Mouse (Mus musculus) hindbrain, embryonic 16.5 days (tissue): ENCODE measurements around the gene Brd7. TPM values are rescaled to one million over a fixed set of nuclear protein-coding genes. Genes with fewer than 3 reads are reported as not detected.
A peak's percentile ranks its signal among the peaks of the same experiment; 100 is the strongest.

Source experiments
- ATAC-seq: fragments of 200-750 bp; cut with Nextera tagmentation; 2 replicates; pipeline ENCODE4 v1.8.0; 2017; ENCODE audit warnings: moderate TSS enrichment, moderate library complexity
- H3K27ac ChIP-seq: fragments of 300-500 bp; sonication (generic); 2 replicates; pipeline ENCODE4 v1.5.1; 2014; ENCODE audit warnings: low read depth, mild to moderate bottlenecking, control low read depth, low read length, moderate library complexity
- H3K27me3 ChIP-seq: fragments of 300-500 bp; sonication (generic); replicated peaks from 2 replicates; pipeline ENCODE4 v1.6.1; 2014; ENCODE audit warnings: low read length; ENCODE audit not compliant: control insufficient read depth, insufficient read depth
- H3K36me3 ChIP-seq: fragments of 300-500 bp; sonication (generic); 2 replicates; pipeline ENCODE4 v1.6.1; 2014; ENCODE audit warnings: mild to moderate bottlenecking, low read length, moderate library complexity, mixed read lengths; ENCODE audit not compliant: control insufficient read depth, insufficient read depth
- H3K4me1 ChIP-seq: fragments of 300-500 bp; sonication (generic); 2 replicates; pipeline ENCODE4 v1.6.1; 2014; ENCODE audit warnings: low read depth, low read length; ENCODE audit not compliant: control insufficient read depth, insufficient read depth
- H3K4me2 ChIP-seq: fragments of 300-500 bp; sonication (generic); 2 replicates; pipeline ENCODE4 v1.6.1; 2014; ENCODE audit warnings: mild to moderate bottlenecking, low read length, control low read depth, moderate library complexity
- H3K4me3 ChIP-seq: fragments of 300-500 bp; sonication (generic); 2 replicates; pipeline ENCODE4 v1.5.1; 2014; ENCODE audit warnings: mild to moderate bottlenecking, low read length, control low read depth, moderate library complexity
- H3K9ac ChIP-seq: fragments of 300-500 bp; sonication (generic); 2 replicates; pipeline ENCODE4 v1.6.1; 2014; ENCODE audit warnings: low read depth, mild to moderate bottlenecking, control low read depth, low read length, moderate library complexity
- H3K9me3 ChIP-seq: fragments of 300-500 bp; sonication (generic); 2 replicates; pipeline ENCODE4 v1.6.1; 2014; ENCODE audit warnings: mild to moderate bottlenecking, low read length, moderate library complexity; ENCODE audit not compliant: control insufficient read depth
- WGBS: fragments of 180-500 bp; shearing (Covaris S2); extraction: QIAGEN DNeasy Blood & Tissue Kit; methylation state at CpG from one replicate; pipeline ENCODE4 v1.1.7; 2014; 5-methylcytosine and 5-hydroxymethylcytosine counted together
- polyA plus RNA-seq: library from polyadenylated mRNA; unstranded; fragments of >200 nt; fragmentation: Nextera tagmentation; extraction: Ambion mirVana; gene quantifications from 2 replicates; pipeline ENCODE4 v1.2.1, GENCODE M21; 2015

The Brd7 gene
- polyA plus RNA-seq, 1 experiment from 2014 or later = 37.6 TPM

GRCm38 (mm10) chr8:88334384-88334783 is 27.6 kb downstream of the Brd7 start:
- H3K4me1 ChIP-seq = no peaks in the 10 kb centered on the region
- 95% methylated on average over 2 of the region's 2 CpGs for WGBS
- H3K27me3 ChIP-seq = no peaks in the 10 kb centered on the region
- ATAC-seq = no peak
- H3K4me3 ChIP-seq = no peak overlapping the region
- no peak overlapping the region for H3K4me2 ChIP-seq
- H3K9me3 ChIP-seq = no peaks in the 10 kb centered on the region
- peaks cover 27% of the 10 kb centered on the region for H3K36me3 ChIP-seq
- no peak overlapping the region for H3K27ac ChIP-seq
- no peak overlapping the region for H3K9ac ChIP-seq

- H3K36me3 ChIP-seq = peaks cover 27% of the 10 kb centered on the region
- WGBS = 96% methylated on average over 3 of the region's 3 CpGs
- no peak overlapping the region for H3K9ac ChIP-seq
- no peaks in the 10 kb centered on the region for H3K27me3 ChIP-seq
- no peak overlapping the region for H3K27ac ChIP-seq
- ATAC-seq = no peak
- H3K4me3 ChIP-seq = no peak overlapping the region
- H3K4me2 ChIP-seq = no peak overlapping the region
- H3K9me3 ChIP-seq = no peaks in the 10 kb centered on the region
- no peaks in the 10 kb centered on the region for H3K4me1 ChIP-seq
Observed at GRCm38 (mm10) chr8:88330816-88331215, 31.2 kb downstream of the Brd7 start.

- H3K27me3 ChIP-seq = no peaks in the 10 kb centered on the region
- H3K9me3 ChIP-seq = no peaks in the 10 kb centered on the region
- no peak overlapping the region for H3K9ac ChIP-seq
- H3K4me1 ChIP-seq = no peaks in the 10 kb centered on the region
- H3K27ac ChIP-seq = no peak overlapping the region
- ATAC-seq = no peak
- peaks cover 22% of the 10 kb centered on the region for H3K36me3 ChIP-seq
- no peak overlapping the region for H3K4me3 ChIP-seq
- H3K4me2 ChIP-seq = no peak overlapping the region
- 76% methylated on average over 6 of the region's 6 CpGs for WGBS
Observed at GRCm38 (mm10) chr8:88328689-88329088, 33.3 kb downstream of the Brd7 start.

GRCm38 (mm10) chr8:88326328-88326727 is 35.7 kb downstream of the Brd7 start:
- H3K4me1 ChIP-seq = no peaks in the 10 kb centered on the region
- H3K4me3 ChIP-seq = no peak overlapping the region
- no peak overlapping the region for H3K27ac ChIP-seq
- H3K9me3 ChIP-seq = no peaks in the 10 kb centered on the region
- H3K36me3 ChIP-seq = peaks cover 8% of the 10 kb centered on the region
- H3K9ac ChIP-seq = no peak overlapping the region
- no peak for ATAC-seq
- no peak overlapping the region for H3K4me2 ChIP-seq
- no peaks in the 10 kb centered on the region for H3K27me3 ChIP-seq
- WGBS = 97% methylated on average over 12 of the region's 12 CpGs

- Histone ChIP-seq H3K36me3 (peaks cover 6% of the 10 kb centered on the region), H3K4me2 (no peak overlapping the region), H3K4me1 (no peaks in the 10 kb centered on the region), H3K27me3 (no peaks in the 10 kb centered on the region), H3K9me3 (no peaks in the 10 kb centered on the region), H3K27ac (no peak overlapping the region), H3K9ac (no peak overlapping the region), H3K4me3 (no peak overlapping the region)
- 94% methylated on average over 5 of the region's 5 CpGs for WGBS
- ATAC-seq = no peak
Observed at GRCm38 (mm10) chr8:88325795-88326194, 36.2 kb downstream of the Brd7 start.

DNA sequence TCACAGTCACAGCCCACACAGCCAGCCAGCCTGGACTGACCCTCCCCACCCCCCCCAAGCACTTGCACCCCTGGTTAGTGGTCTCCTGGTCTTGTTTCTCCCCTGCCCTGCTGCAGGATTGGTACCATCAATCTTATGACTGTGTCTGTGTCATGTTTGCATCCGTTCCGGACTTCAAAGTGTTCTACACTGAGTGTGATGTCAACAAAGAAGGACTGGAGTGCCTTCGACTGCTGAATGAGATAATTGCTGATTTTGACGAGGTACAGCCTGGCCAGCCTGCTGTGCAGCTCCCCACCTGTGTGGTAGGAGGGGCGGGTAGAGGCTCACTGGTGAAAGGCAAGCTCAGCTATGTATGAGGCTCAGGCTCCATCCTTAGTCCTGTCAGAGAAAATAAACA is 36.7 kb downstream of the Brd7 start:
- WGBS = 60% methylated on average over 5 of the region's 5 CpGs
- 0 out of 2 replicates have a peak, but pooled peaks have one; percentile 25 for ATAC-seq
- H3K27ac ChIP-seq = no peak overlapping the region
- no peaks in the 10 kb centered on the region for H3K4me1 ChIP-seq
- H3K9ac ChIP-seq = no peak overlapping the region
- no peak overlapping the region for H3K4me3 ChIP-seq
- no peaks in the 10 kb centered on the region for H3K9me3 ChIP-seq
- peaks cover 6% of the 10 kb centered on the region for H3K36me3 ChIP-seq
- H3K4me2 ChIP-seq = no peak overlapping the region
- no peaks in the 10 kb centered on the region for H3K27me3 ChIP-seq

- Histone ChIP-seq H3K4me1 (no peaks in the 10 kb centered on the region), H3K4me3 (no peak overlapping the region), H3K9me3 (no peaks in the 10 kb centered on the region), H3K4me2 (no peak overlapping the region), H3K27ac (no peak overlapping the region), H3K27me3 (no peaks in the 10 kb centered on the region), H3K9ac (no peak overlapping the region), H3K36me3 (peaks cover 6% of the 10 kb centered on the region)
- no peak for ATAC-seq
- WGBS = 91% methylated on average over 11 of the region's 11 CpGs
Observed at GRCm38 (mm10) chr8:88324760-88325159, 37.2 kb downstream of the Brd7 start.

- Histone ChIP-seq H3K4me1 (no peaks in the 10 kb centered on the region), H3K9ac (no peak overlapping the region), H3K27ac (no peak overlapping the region), H3K36me3 (peaks cover 3% of the 10 kb centered on the region; the same call in 1 of the 2 replicates), H3K27me3 (no peaks in the 10 kb centered on the region), H3K9me3 (no peaks in the 10 kb centered on the region), H3K4me3 (no peak overlapping the region), H3K4me2 (no peak overlapping the region)
- ATAC-seq = no peak
- WGBS = 89% methylated on average over 5 of the region's 5 CpGs
Observed at GRCm38 (mm10) chr8:88323523-88323922, 38.5 kb downstream of the Brd7 start.

DNA sequence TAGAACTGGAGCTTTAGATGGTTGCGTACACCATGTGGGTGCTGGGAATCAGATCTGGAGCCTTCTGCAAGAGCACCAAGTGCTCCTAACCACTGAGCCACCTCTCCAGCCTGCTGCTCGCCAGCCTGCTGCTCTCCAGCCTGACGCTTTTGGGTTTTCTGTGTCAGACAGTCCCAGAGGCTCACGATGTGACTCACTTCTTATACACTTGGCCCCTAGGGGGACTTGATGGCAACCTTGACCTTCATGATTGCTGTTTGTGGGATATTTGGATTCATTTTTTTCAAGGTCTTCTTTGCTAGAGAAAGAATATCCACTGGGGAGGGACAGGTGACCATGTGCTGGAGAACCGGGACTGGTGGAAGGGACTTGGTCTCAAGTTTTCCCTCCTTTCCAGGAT is 40.6 kb downstream of the Brd7 start:
- peaks cover 2% of the 10 kb centered on the region for H3K4me1 ChIP-seq
- H3K27me3 ChIP-seq = no peaks in the 10 kb centered on the region
- no peaks in the 10 kb centered on the region for H3K9me3 ChIP-seq
- no peak overlapping the region for H3K27ac ChIP-seq
- no peak for ATAC-seq
- 89% methylated on average over 5 of the region's 5 CpGs for WGBS
- no peak overlapping the region for H3K9ac ChIP-seq
- H3K4me2 ChIP-seq = no peak overlapping the region
- no peaks in the 10 kb centered on the region; the same call in 1 of the 2 replicates for H3K36me3 ChIP-seq
- H3K4me3 ChIP-seq = no peak overlapping the region

DNA sequence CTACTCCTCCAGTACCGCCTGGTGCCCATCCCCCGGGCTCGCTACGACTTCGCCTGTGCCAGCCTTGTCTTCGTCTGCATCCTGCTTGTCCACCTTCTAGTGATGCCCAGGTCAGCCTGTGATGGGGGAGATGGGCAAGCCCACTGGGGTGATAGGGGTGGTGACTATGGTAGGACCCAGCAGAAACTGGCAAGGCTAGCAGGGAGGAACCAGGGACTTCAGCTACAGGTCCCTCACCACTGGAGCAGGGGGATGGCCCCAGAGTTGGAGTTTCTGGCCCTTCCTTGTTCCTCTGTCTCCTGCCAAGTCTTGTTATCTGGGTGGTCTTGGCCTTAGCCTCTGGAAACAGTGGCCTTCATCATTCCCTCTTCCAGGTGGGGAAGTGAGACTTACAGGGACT is 41.9 kb downstream of the Brd7 start:
- H3K9me3 ChIP-seq = no peaks in the 10 kb centered on the region
- no peaks in the 10 kb centered on the region for H3K36me3 ChIP-seq
- H3K4me3 ChIP-seq = no peak overlapping the region
- H3K27me3 ChIP-seq = no peaks in the 10 kb centered on the region
- H3K9ac ChIP-seq = no peak overlapping the region
- H3K27ac ChIP-seq = no peak overlapping the region
- 94% methylated on average over 6 of the region's 6 CpGs for WGBS
- H3K4me2 ChIP-seq = no peak overlapping the region
- peaks cover 8% of the 10 kb centered on the region for H3K4me1 ChIP-seq
- no peak for ATAC-seq
